Mouse (Mus musculus) C2C12 (cell line): ENCODE data around the gene Zfp580. TPM values are rescaled to one million over a fixed set of nuclear protein-coding genes. Genes with fewer than 3 reads are reported as not detected.
A peak's percentile ranks its signal among the peaks of the same experiment; 100 is the strongest.
"Not testable (repeated sequence)": the region's sequence is repeated elsewhere in the genome, so short reads cannot be mapped to it uniquely, and the experiment has no call there.

ENCODE experiments used
- H3K27me3 ChIP-seq: one replicate; pipeline ENCODE4 v1.6.1; 2011; ENCODE audit not compliant: control insufficient read depth, insufficient read depth, insufficient read length
- H3K36me3 ChIP-seq: one replicate; pipeline ENCODE4 v1.6.1; 2011; ENCODE audit not compliant: control insufficient read depth, insufficient read depth
- H3K4me3 ChIP-seq: one replicate; pipeline ENCODE4 v1.5.1; 2011; ENCODE audit warnings: mild to moderate bottlenecking, control low read depth; ENCODE audit not compliant: poor library complexity, insufficient read depth, severe bottlenecking
- H3K79me2 ChIP-seq: one replicate; pipeline ENCODE4 v1.6.1; 2011; ENCODE audit not compliant: control insufficient read depth, insufficient read depth
- H3K79me3 ChIP-seq: one replicate; pipeline ENCODE4 v1.6.1; 2011; ENCODE audit warnings: low read depth, control low read depth
- H3ac ChIP-seq: one replicate; pipeline ENCODE3; 2011; ENCODE audit warnings: low read depth; ENCODE audit not compliant: control insufficient read depth, insufficient read length
- CEBPB ChIP-seq: IDR thresholded peaks from one replicate; pipeline ENCODE4 v1.6.1; 2011; ENCODE audit warnings: low read depth, mild to moderate bottlenecking, control low read depth, moderate library complexity
- CTCF ChIP-seq: IDR thresholded peaks from one replicate; pipeline ENCODE4 v1.5.1; 2011; ENCODE audit not compliant: control insufficient read depth, insufficient read depth, insufficient read length
- FOSL1 ChIP-seq: IDR thresholded peaks from one replicate; pipeline ENCODE4 v1.8.0; 2011; ENCODE audit warnings: mild to moderate bottlenecking, low read length; ENCODE audit not compliant: poor library complexity, insufficient read depth, severe bottlenecking
- MAX ChIP-seq: IDR thresholded peaks from one replicate; pipeline ENCODE4 v1.6.1; 2011; ENCODE audit warnings: mild to moderate bottlenecking, control low read depth
- MYOD1 ChIP-seq: IDR thresholded peaks from one replicate; pipeline ENCODE4 v1.6.1; 2011; ENCODE audit warnings: low read depth; ENCODE audit not compliant: control insufficient read depth, insufficient read length
- MYOG ChIP-seq: IDR thresholded peaks from one replicate; pipeline ENCODE4 v1.6.1; 2011; ENCODE audit not compliant: control insufficient read depth, insufficient read length; ENCODE audit errors: extremely low read depth
- USF1 ChIP-seq: IDR thresholded peaks from one replicate; pipeline ENCODE4 v1.6.1; 2011; ENCODE audit warnings: low read depth, mild to moderate bottlenecking, control low read depth, moderate library complexity
- polyA plus RNA-seq: library from polyadenylated mRNA; unstranded; fragments of >200 nt; fragmentation: generic; extraction: Trizol; gene quantifications from one replicate; pipeline ENCODE4 v1.2.1, GENCODE M21; 2012; ENCODE audit warnings: missing spikeins

Gene Zfp580
- polyA plus RNA-seq, 1 experiment = 13.7 TPM

GRCm38 (mm10) chr7:5061774-5062359 lies 10.5 kb downstream of the Zfp580 start, which contains the start of gene U2af2:
TSS of gene U2af2 (plus strand) at chr7:5062143.
- H3K36me3 ChIP-seq = peaks cover 22% of the 10 kb centered on the region
- TF ChIP-seq CTCF = no peak
- no peak for TF ChIP-seq MYOD1
- no peak for TF ChIP-seq FOSL1
- no peak for TF ChIP-seq USF1
- no peak for TF ChIP-seq MYOG
- no peak for TF ChIP-seq MAX
- TF ChIP-seq CEBPB = no peak
- peaks cover 41% of the 10 kb centered on the region for H3K79me3 ChIP-seq
- H3K4me3 ChIP-seq = peak within 1 kb of the TSS; percentile 75
- peaks cover 46% of the 10 kb centered on the region for H3K79me2 ChIP-seq
- peaks cover 3% of the 10 kb centered on the region for H3K27me3 ChIP-seq
- peak within 1 kb of the TSS; percentile 93 for H3ac ChIP-seq

GRCm38 (mm10) chr7:5062360-5063001 lies 11.1 kb downstream of the Zfp580 start:
- Histone ChIP-seq H3K79me3 (peaks cover 47% of the 10 kb centered on the region), H3K27me3 (no peaks in the 10 kb centered on the region), H3K4me3 (peak overlapping the region; percentile 75), H3K36me3 (peaks cover 26% of the 10 kb centered on the region), H3ac (peak overlapping the region; percentile 86), H3K79me2 (peaks cover 52% of the 10 kb centered on the region)
- TF ChIP-seq CTCF = no peak
- TF ChIP-seq FOSL1 = no peak
- no peak for TF ChIP-seq MYOD1
- no peak for TF ChIP-seq MAX
- TF ChIP-seq CEBPB = no peak
- no peak for TF ChIP-seq MYOG
- peak; percentile 84 for TF ChIP-seq USF1

GRCm38 (mm10) chr7:5064886-5065285 lies 13.5 kb downstream of the Zfp580 start:
- TF ChIP-seq CTCF (no peak), MYOD1 (no peak), USF1 (no peak), CEBPB (no peak), MYOG (no peak), FOSL1 (no peak), MAX (no peak)
- no peaks in the 10 kb centered on the region for H3K27me3 ChIP-seq
- H3K79me3 ChIP-seq = peaks cover 70% of the 10 kb centered on the region
- peaks cover 76% of the 10 kb centered on the region for H3K79me2 ChIP-seq
- no peak overlapping the region for H3ac ChIP-seq
- H3K36me3 ChIP-seq = peaks cover 49% of the 10 kb centered on the region
- no peak overlapping the region for H3K4me3 ChIP-seq

DNA sequence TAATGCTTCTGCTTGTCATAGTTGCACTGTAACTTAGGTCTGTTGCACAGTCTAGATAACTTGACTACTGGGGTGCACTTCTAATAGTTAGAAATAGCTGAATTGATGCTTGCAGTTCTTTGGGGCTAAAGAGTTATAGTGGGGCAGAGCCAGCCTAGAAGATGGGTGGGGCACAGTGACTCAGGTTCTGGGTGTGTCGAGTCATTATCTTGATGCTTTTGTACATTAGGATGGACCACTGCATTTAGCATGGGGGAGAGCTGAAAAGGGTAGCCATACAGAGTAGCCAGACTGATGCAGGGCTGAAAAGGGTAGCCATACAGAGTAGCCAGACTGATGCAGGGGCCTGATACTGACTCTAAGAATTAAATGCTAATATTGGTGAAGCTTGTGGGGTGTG lies 22.2 kb downstream of the Zfp580 start:
- H3K27me3 ChIP-seq = no peaks in the 10 kb centered on the region
- H3K4me3 ChIP-seq = no peak overlapping the region
- TF ChIP-seq MYOG = no peak
- no peak overlapping the region for H3ac ChIP-seq
- H3K36me3 ChIP-seq = peaks cover 82% of the 10 kb centered on the region
- H3K79me3 ChIP-seq = peaks cover 57% of the 10 kb centered on the region
- H3K79me2 ChIP-seq = peaks cover 86% of the 10 kb centered on the region

GRCm38 (mm10) chr7:5074984-5075383 lies 23.6 kb downstream of the Zfp580 start:
- H3K79me3 ChIP-seq = peaks cover 44% of the 10 kb centered on the region
- no peak overlapping the region for H3ac ChIP-seq
- peaks cover 72% of the 10 kb centered on the region for H3K36me3 ChIP-seq
- no peak overlapping the region for H3K4me3 ChIP-seq
- H3K27me3 ChIP-seq = no peaks in the 10 kb centered on the region
- peaks cover 72% of the 10 kb centered on the region for H3K79me2 ChIP-seq
- no peak for TF ChIP-seq MAX
- TF ChIP-seq MYOD1 = no peak
- TF ChIP-seq FOSL1 = no peak
- TF ChIP-seq CEBPB = no peak
- TF ChIP-seq CTCF = no peak
- TF ChIP-seq MYOG = no peak
- no peak for TF ChIP-seq USF1

DNA sequence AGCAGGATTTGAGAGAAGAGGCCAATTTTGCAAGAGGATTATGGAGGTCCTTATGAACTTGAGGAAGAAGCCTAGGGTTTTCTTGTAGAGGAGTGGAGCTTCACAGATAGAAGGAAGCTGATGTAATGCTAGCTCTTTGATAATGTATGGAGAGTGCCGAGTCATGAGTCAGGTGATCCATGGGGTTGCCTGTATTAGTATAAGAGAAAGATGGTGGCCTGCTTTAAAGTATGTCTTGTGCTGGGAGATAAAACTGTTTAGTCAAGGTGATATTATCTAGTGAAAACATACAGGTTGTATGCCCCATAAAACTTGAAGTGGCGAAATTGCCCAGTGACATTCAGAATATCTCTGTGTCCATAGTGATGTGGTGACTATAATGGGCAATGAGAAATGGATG lies 25.6 kb downstream of the Zfp580 start:
- TF ChIP-seq MYOG (no peak), MAX (no peak)
- H3ac ChIP-seq = no peak overlapping the region
- H3K79me3 ChIP-seq = peaks cover 38% of the 10 kb centered on the region
- no peaks in the 10 kb centered on the region for H3K27me3 ChIP-seq
- peaks cover 54% of the 10 kb centered on the region for H3K36me3 ChIP-seq
- peaks cover 71% of the 10 kb centered on the region for H3K79me2 ChIP-seq
- no peak overlapping the region for H3K4me3 ChIP-seq

GRCm38 (mm10) chr7:5079365-5080009 lies 28.1 kb downstream of the Zfp580 start:
- Histone ChIP-seq H3K79me3 (peaks cover 42% of the 10 kb centered on the region), H3K79me2 (peaks cover 72% of the 10 kb centered on the region), H3K36me3 (peaks cover 53% of the 10 kb centered on the region)
- H3K4me3 ChIP-seq, H3K27me3 ChIP-seq, H3ac ChIP-seq: not testable (repeated sequence)
